Mouse (Mus musculus): ENCODE measurements around the gene Prr3. TPM values are rescaled to one million over a fixed set of nuclear protein-coding genes. Genes with fewer than 3 reads are reported as not detected.

Gene Prr3
- polyA plus RNA-seq, 1 experiment from 2014 or later: 44.9 TPM

- no peaks in the 10 kb centered on the region for H3K27me3 ChIP-seq (ENCODE audit: low read depth, poor library complexity, severe bottlenecking)
- H3K4me1 ChIP-seq: peaks cover 16% of the 10 kb centered on the region
- peaks cover 7% of the 10 kb centered on the region for H3K36me3 ChIP-seq
- no peaks in the 10 kb centered on the region for H3K9me3 ChIP-seq (replicated peaks)
- H3K27ac ChIP-seq: peak overlapping the region; percentile 72
- peak overlapping the region; percentile 64 for H3K4me3 ChIP-seq
- WGBS: 4% methylated on average over 31 of the region's 31 CpGs
- peak; percentile 81 for DNase-seq (ENCODE audit: low spot score)
Measured at GRCm38 (mm10) chr17:35994175-35994878, 14.3 kb upstream of the Prr3 start.

GRCm38 (mm10) chr17:35993675-35994074 lies 13.6 kb upstream of the Prr3 start:
- H3K27me3 ChIP-seq (ENCODE audit: low read depth, poor library complexity, severe bottlenecking): no peaks in the 10 kb centered on the region
- DNase-seq (ENCODE audit: low spot score): peak; percentile 90
- H3K27ac ChIP-seq: no peak overlapping the region
- H3K36me3 ChIP-seq: peaks cover 13% of the 10 kb centered on the region
- 7% methylated on average over 17 of the region's 17 CpGs for WGBS
- H3K4me1 ChIP-seq: peaks cover 16% of the 10 kb centered on the region
- no peaks in the 10 kb centered on the region for H3K9me3 ChIP-seq (replicated peaks)
- H3K4me3 ChIP-seq: peak overlapping the region; percentile 34; the same call in 1 of the 2 replicates

- Histone ChIP-seq H3K36me3 (peaks cover 32% of the 10 kb centered on the region), H3K4me1 (peaks cover 8% of the 10 kb centered on the region), H3K4me3 (no peak overlapping the region), H3K9me3 (replicated peaks) (no peaks in the 10 kb centered on the region), H3K27ac (no peak overlapping the region), H3K27me3 (ENCODE audit: low read depth, poor library complexity, severe bottlenecking) (no peaks in the 10 kb centered on the region)
- WGBS: 54% methylated on average over 10 of the region's 10 CpGs
- DNase-seq (ENCODE audit: low spot score): no peak
Measured at GRCm38 (mm10) chr17:35991781-35992180, 11.7 kb upstream of the Prr3 start.

GRCm38 (mm10) chr17:35981776-35982175 lies 1.7 kb upstream of the Prr3 start:
- DNase-seq (ENCODE audit: low spot score): no peak
- H3K9me3 ChIP-seq (replicated peaks): no peaks in the 10 kb centered on the region
- H3K4me3 ChIP-seq: no peak overlapping the region
- H3K27ac ChIP-seq: no peak overlapping the region
- no peaks in the 10 kb centered on the region for H3K27me3 ChIP-seq (ENCODE audit: low read depth, poor library complexity, severe bottlenecking)
- peaks cover 22% of the 10 kb centered on the region for H3K4me1 ChIP-seq
- WGBS: 96% methylated on average over 9 of the region's 9 CpGs
- H3K36me3 ChIP-seq: peaks cover 60% of the 10 kb centered on the region

GRCm38 (mm10) chr17:35980363-35980754 lies 323 bp upstream of the Prr3 start:
- Histone ChIP-seq H3K4me1 (peaks cover 22% of the 10 kb centered on the region), H3K27me3 (ENCODE audit: low read depth, poor library complexity, severe bottlenecking) (no peaks in the 10 kb centered on the region), H3K27ac (peak overlapping the region; percentile 95), H3K4me3 (peak overlapping the region; percentile 95), H3K36me3 (peaks cover 59% of the 10 kb centered on the region), H3K9me3 (replicated peaks) (no peaks in the 10 kb centered on the region)
- no peak for DNase-seq (ENCODE audit: low spot score)
- WGBS: 0% methylated on average over 26 of the region's 29 CpGs

- no peaks in the 10 kb centered on the region for H3K9me3 ChIP-seq (replicated peaks)
- under 1% methylated on average over 41 of the region's 41 CpGs for WGBS
- no peaks in the 10 kb centered on the region for H3K27me3 ChIP-seq (ENCODE audit: low read depth, poor library complexity, severe bottlenecking)
- peaks cover 22% of the 10 kb centered on the region for H3K4me1 ChIP-seq
- H3K36me3 ChIP-seq: peaks cover 59% of the 10 kb centered on the region
- H3K27ac ChIP-seq: peak overlapping the region; percentile 95
- H3K4me3 ChIP-seq: peak overlapping the region; percentile 95
- peak; percentile 93 for DNase-seq (ENCODE audit: low spot score)
Measured at GRCm38 (mm10) chr17:35978811-35979400, 1.1 kb downstream of the Prr3 start.

- 88% methylated on average over 1 of the region's 1 CpGs for WGBS
- Histone ChIP-seq H3K4me3 (no peak overlapping the region), H3K27me3 (ENCODE audit: low read depth, poor library complexity, severe bottlenecking) (no peaks in the 10 kb centered on the region), H3K27ac (no peak overlapping the region), H3K4me1 (peaks cover 14% of the 10 kb centered on the region), H3K36me3 (peaks cover 51% of the 10 kb centered on the region), H3K9me3 (replicated peaks) (no peaks in the 10 kb centered on the region)
- no peak for DNase-seq (ENCODE audit: low spot score)
Measured at GRCm38 (mm10) chr17:35972131-35972530, 7.9 kb downstream of the Prr3 start.

GRCm38 (mm10) chr17:35969418-35970389 lies 10.3 kb downstream of the Prr3 start, which contains the start of gene Abcf1:
Gene Abcf1 (minus strand): TSS chr17:35969761.
- H3K36me3 ChIP-seq: peaks cover 55% of the 10 kb centered on the region
- no peaks in the 10 kb centered on the region for H3K27me3 ChIP-seq (ENCODE audit: low read depth, poor library complexity, severe bottlenecking)
- H3K27ac ChIP-seq: peak within 1 kb of the TSS; percentile 87
- peaks cover 14% of the 10 kb centered on the region for H3K4me1 ChIP-seq
- no peaks in the 10 kb centered on the region for H3K9me3 ChIP-seq (replicated peaks)
- under 1% methylated on average over 68 of the region's 68 CpGs for WGBS
- peak; percentile 99 for DNase-seq (ENCODE audit: low spot score)
- peak within 1 kb of the TSS; percentile 95 for H3K4me3 ChIP-seq

- Histone ChIP-seq H3K36me3 (peaks cover 58% of the 10 kb centered on the region), H3K27ac (no peak overlapping the region), H3K9me3 (replicated peaks) (no peaks in the 10 kb centered on the region), H3K4me3 (no peak overlapping the region), H3K4me1 (peaks cover 14% of the 10 kb centered on the region), H3K27me3 (ENCODE audit: low read depth, poor library complexity, severe bottlenecking) (no peaks in the 10 kb centered on the region)
- DNase-seq (ENCODE audit: low spot score): no peak
- WGBS: 88% methylated on average over 2 of the region's 2 CpGs
Measured at GRCm38 (mm10) chr17:35967621-35968020, 12.4 kb downstream of the Prr3 start.

- WGBS: 93% methylated on average over 10 of the region's 10 CpGs
- H3K9me3 ChIP-seq (replicated peaks): no peaks in the 10 kb centered on the region
- H3K36me3 ChIP-seq: peaks cover 95% of the 10 kb centered on the region
- H3K4me3 ChIP-seq: no peak overlapping the region
- no peak for DNase-seq (ENCODE audit: low spot score)
- H3K4me1 ChIP-seq: no peaks in the 10 kb centered on the region
- H3K27me3 ChIP-seq (ENCODE audit: low read depth, poor library complexity, severe bottlenecking): no peaks in the 10 kb centered on the region
- H3K27ac ChIP-seq: no peak overlapping the region
Measured at GRCm38 (mm10) chr17:35963279-35963678, 16.8 kb downstream of the Prr3 start.

GRCm38 (mm10) chr17:35958533-35959223 lies 21.4 kb downstream of the Prr3 start:
- H3K27ac ChIP-seq: no peak overlapping the region
- no peaks in the 10 kb centered on the region for H3K27me3 ChIP-seq (ENCODE audit: low read depth, poor library complexity, severe bottlenecking)
- WGBS: 95% methylated on average over 15 of the region's 15 CpGs
- no peak overlapping the region for H3K4me3 ChIP-seq
- H3K9me3 ChIP-seq (replicated peaks): no peaks in the 10 kb centered on the region
- H3K36me3 ChIP-seq: peaks cover 86% of the 10 kb centered on the region
- no peaks in the 10 kb centered on the region for H3K4me1 ChIP-seq
- DNase-seq (ENCODE audit: low spot score): no peak

- 79% methylated on average over 8 of the region's 8 CpGs for WGBS
- H3K4me1 ChIP-seq: no peaks in the 10 kb centered on the region
- no peaks in the 10 kb centered on the region for H3K27me3 ChIP-seq (ENCODE audit: low read depth, poor library complexity, severe bottlenecking)
- H3K27ac ChIP-seq: no peak overlapping the region
- H3K9me3 ChIP-seq (replicated peaks): no peaks in the 10 kb centered on the region
- DNase-seq (ENCODE audit: low spot score): no peak
- H3K36me3 ChIP-seq: peaks cover 46% of the 10 kb centered on the region
- H3K4me3 ChIP-seq: no peak overlapping the region
Measured at GRCm38 (mm10) chr17:35954665-35955064, 25.4 kb downstream of the Prr3 start.
